Mouse (Mus musculus) left cerebral cortex, postnatal 25 days (tissue): ENCODE results near the gene Atp9a. TPM values are rescaled to one million over a fixed set of nuclear protein-coding genes. Genes with fewer than 3 reads are reported as not detected.
A peak's percentile ranks its signal among the peaks of the same experiment; 100 is the strongest.

Experiments
- DNase-seq, 2 experiments: peaks; one replicate each; pipeline ENCODE4 v3.0.0; 2022; ENCODE audit warnings: low spot score in 2 of 2, mixed read lengths in 1 of 2
- intact Hi-C: fragments of 180-260 bp; cut with DNase I; formaldehyde crosslinking; loops from one replicate; pipeline ENCODE4 v1.15.1; 2025
- total RNA-seq, 2 experiments: library from RNA; stranded (reverse); gene quantifications; 2 replicates each; pipeline ENCODE4 v1.2.3; 2021

Gene Atp9a
- total RNA-seq, 2 experiments from 2014 or later, result 405 to 417 TPM

- intact Hi-C loops, result no loop called here
- DNase-seq, result no peak
Measured at GRCm38 (mm10) chr2:168687326-168687725, 54.9 kb downstream of the Atp9a start.

GRCm38 (mm10) chr2:168685909-168686308 lies 56.3 kb downstream of the Atp9a start:
- intact Hi-C loops, result loop anchor here (2.0 kb wide), 1 partner anchor 57 kb away; the partner anchor contains the start of gene Atp9a
- no peak for DNase-seq

- DNase-seq, result peak in 1 of 2 experiments; percentile 51
- intact Hi-C loops, result loop anchor here (2.0 kb wide), 1 partner anchor 58 kb away; the partner anchor contains the start of gene Atp9a
Measured at GRCm38 (mm10) chr2:168684695-168685094, 57.5 kb downstream of the Atp9a start.

GRCm38 (mm10) chr2:168683520-168684150 lies 58.6 kb downstream of the Atp9a start:
- DNase-seq, result no peak
- intact Hi-C loops, result loop anchor here (2.0 kb wide), 1 partner anchor 59 kb away; the partner anchor contains the start of gene Atp9a

GRCm38 (mm10) chr2:168682721-168683120 lies 59.5 kb downstream of the Atp9a start:
- intact Hi-C loops, result no loop called here
- DNase-seq, result peak in 1 of 2 experiments; percentile 65

GRCm38 (mm10) chr2:168681531-168681930 lies 60.7 kb downstream of the Atp9a start:
- peak in 1 of 2 experiments; percentile 76 for DNase-seq

GRCm38 (mm10) chr2:168679381-168680199 lies 62.6 kb downstream of the Atp9a start:
- no peak for DNase-seq
- intact Hi-C loops, result no loop called here

More at GRCm38 (mm10) chr2:168681531-168681930, 60.7 kb downstream of the Atp9a start:
- intact Hi-C loops, result no loop called here

- peak; percentile 76 to 90 for DNase-seq
- intact Hi-C loops, result no loop called here
Measured at GRCm38 (mm10) chr2:168678662-168679294, 63.4 kb downstream of the Atp9a start.

GRCm38 (mm10) chr2:168677650-168678049 lies 64.6 kb downstream of the Atp9a start:
- intact Hi-C loops, result no loop called here
- no peak for DNase-seq

- DNase-seq, result no peak
- intact Hi-C loops, result no loop called here
Measured at GRCm38 (mm10) chr2:168671724-168672123, 70.5 kb downstream of the Atp9a start.

GRCm38 (mm10) chr2:168670241-168670640 lies 72.0 kb downstream of the Atp9a start:
- intact Hi-C loops, result no loop called here
- no peak for DNase-seq

GRCm38 (mm10) chr2:168669762-168670161 lies 72.4 kb downstream of the Atp9a start:
- intact Hi-C loops, result no loop called here
- DNase-seq, result peak in 1 of 2 experiments; percentile 60

- intact Hi-C loops, result no loop called here
- DNase-seq, result no peak
Measured at GRCm38 (mm10) chr2:168667745-168668144, 74.5 kb downstream of the Atp9a start.

GRCm38 (mm10) chr2:168665680-168666079 lies 76.5 kb downstream of the Atp9a start:
- no peak for DNase-seq
- intact Hi-C loops, result no loop called here

GRCm38 (mm10) chr2:168663716-168664115 lies 78.5 kb downstream of the Atp9a start:
- DNase-seq, result no peak
- intact Hi-C loops, result no loop called here

GRCm38 (mm10) chr2:168663216-168663615 lies 79.0 kb downstream of the Atp9a start:
- intact Hi-C loops, result no loop called here
- no peak for DNase-seq

GRCm38 (mm10) chr2:168661802-168662201 lies 80.4 kb downstream of the Atp9a start:
- DNase-seq, result no peak

GRCm38 (mm10) chr2:168660344-168660743 lies 81.9 kb downstream of the Atp9a start:
- intact Hi-C loops, result no loop called here
- no peak for DNase-seq

More at GRCm38 (mm10) chr2:168661802-168662201, 80.4 kb downstream of the Atp9a start:
- intact Hi-C loops, result no loop called here

GRCm38 (mm10) chr2:168658551-168658950 lies 83.7 kb downstream of the Atp9a start:
- no peak for DNase-seq
- intact Hi-C loops, result no loop called here
